Mouse (Mus musculus) G1E (cell line): ENCODE results near the gene Arl14. TPM values are rescaled to one million over a fixed set of nuclear protein-coding genes. Genes with fewer than 3 reads are reported as not detected.

Source experiments
- ATAC-seq: 2 replicates; pipeline ENCODE4 v1.8.0; 2016; ENCODE audit warnings: mild to moderate bottlenecking; ENCODE audit not compliant: insufficient number of reproducible peaks, poor library complexity, low FRiP score, severe bottlenecking; ENCODE audit errors: extremely low read depth
- DNase-seq: peaks from one replicate; pipeline ENCODE4 v3.0.0; 2012; ENCODE audit warnings: low spot score
- H3K27me3 ChIP-seq: 2 replicates; pipeline ENCODE4 v1.6.1; 2012; ENCODE audit warnings: mild to moderate bottlenecking, low read length, inconsistent platforms; ENCODE audit not compliant: insufficient read depth
- H3K36me3 ChIP-seq: replicated peaks from 2 replicates; pipeline ENCODE3; 2012; ENCODE audit warnings: mild to moderate bottlenecking, inconsistent platforms
- H3K4me1 ChIP-seq: 2 replicates; pipeline ENCODE4 v1.6.1; 2012; ENCODE audit warnings: low read depth, low read length, inconsistent platforms, mixed read lengths; ENCODE audit not compliant: insufficient read depth
- H3K4me3 ChIP-seq: 2 replicates; pipeline ENCODE4 v1.5.1; 2012; ENCODE audit warnings: low read depth, mild to moderate bottlenecking, inconsistent platforms, low read length, moderate library complexity, mixed read lengths
- H3K9me3 ChIP-seq: replicated peaks from 2 replicates; pipeline ENCODE4 v1.6.1; 2012; ENCODE audit warnings: inconsistent platforms
- CTCF ChIP-seq: IDR thresholded peaks from 2 replicates; pipeline ENCODE4 v1.5.1; 2012; ENCODE audit warnings: low read depth, low read length, inconsistent platforms, mixed read lengths
- GATA1 ChIP-seq: IDR thresholded peaks from 2 replicates; pipeline ENCODE4 v1.6.1; 2012; ENCODE audit warnings: borderline replicate concordance, low read length, inconsistent platforms, mixed read lengths
- GATA2 ChIP-seq: IDR thresholded peaks from 2 replicates; pipeline ENCODE4 v1.6.1; 2012; ENCODE audit warnings: low read depth, low read length, inconsistent platforms, borderline replicate concordance
- POLR2AphosphoS5 ChIP-seq: IDR thresholded peaks from 2 replicates; pipeline ENCODE4 v1.6.1; 2012; ENCODE audit warnings: low read depth, low read length, inconsistent platforms; ENCODE audit not compliant: insufficient replicate concordance
- TAL1 ChIP-seq: conservative IDR thresholded peaks from 2 replicates; pipeline ENCODE4 v1.6.1; 2012; ENCODE audit warnings: low read depth, low read length, inconsistent platforms, mixed read lengths
- polyA plus RNA-seq: library from polyadenylated mRNA; stranded (reverse); fragments of >175 nt; gene quantifications from 2 replicates; pipeline ENCODE4 v1.2.3, GENCODE M21; 2012
- total RNA-seq, 2 experiments: library from RNA; stranded (forward) in 1 of 2; stranded (reverse) in 1 of 2; fragments of 200-1000 nt in 1 of 2; fragments of >200 nt in 1 of 2; fragmentation: Nextera tagmentation in 1 of 2; gene quantifications; 2 replicates each; pipeline ENCODE4 v1.2.3; 2014 to 2017

The Arl14 gene
- total RNA-seq (2014; fragmentation: Nextera tagmentation) (not detected in 2 replicates), total RNA-seq (2017) (not detected in 2 replicates), polyA plus RNA-seq (not detected in 2 replicates)

DNA sequence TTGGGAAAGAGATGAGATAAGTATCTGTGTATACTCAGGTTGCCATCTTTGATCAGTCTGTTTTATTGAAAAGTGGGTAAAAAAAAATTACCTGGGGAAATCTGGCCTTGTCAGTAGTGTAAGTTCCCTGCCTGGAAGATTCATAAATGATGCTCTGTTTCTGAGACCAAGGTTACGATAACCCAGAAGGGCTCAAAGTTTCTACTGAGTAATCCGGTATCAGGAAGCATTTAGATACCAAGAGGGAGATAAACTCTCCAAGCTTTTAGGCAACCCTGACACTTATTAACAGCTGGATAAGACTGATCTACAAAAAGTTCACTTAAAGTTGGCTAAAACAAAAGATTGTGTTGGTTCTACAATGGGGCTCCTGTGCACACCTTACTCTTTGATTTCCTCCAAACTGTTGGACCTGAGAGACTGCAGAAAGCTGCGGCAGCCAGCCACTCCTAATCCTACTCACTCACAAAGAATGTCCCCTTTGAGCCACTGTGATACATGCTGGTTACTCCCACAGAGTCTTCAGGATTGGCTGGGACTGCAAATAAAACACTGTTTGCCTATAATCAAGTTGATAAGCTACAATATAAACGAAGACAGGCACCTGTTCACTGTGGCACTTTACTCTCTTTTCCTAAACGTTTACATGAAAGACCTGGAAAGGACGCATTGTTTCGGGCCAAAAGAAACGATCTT, at the start of gene Arl14:
Gene Arl14 (plus strand): TSS at position 614 of the 696 bp plus-strand sequence.
- Histone ChIP-seq H3K4me1 (no peaks in the 10 kb centered on the region), H3K27me3 (0 out of 2 replicates have a peak, but pooled peaks cover 2% of the 10 kb centered on the region), H3K36me3 (no peaks in the 10 kb centered on the region), H3K4me3 (no peak within 1 kb of the TSS), H3K9me3 (no peaks in the 10 kb centered on the region)
- DNase-seq (no peak), ATAC-seq (no peak)
- TF ChIP-seq GATA1, result no peak
- no peak for TF ChIP-seq TAL1

GRCm38 (mm10) chr3:69175229-69175628, 47.0 kb upstream of the Arl14 start:
- no peak for ATAC-seq
- Histone ChIP-seq H3K9me3 (no peaks in the 10 kb centered on the region), H3K4me1 (no peaks in the 10 kb centered on the region)

GRCm38 (mm10) chr3:69177168-69177797, 44.9 kb upstream of the Arl14 start:
- no peak for ATAC-seq
- TF ChIP-seq GATA2, result no peak
- no peak for TF ChIP-seq POLR2AphosphoS5
- TF ChIP-seq GATA1, result no peak
- TF ChIP-seq CTCF, result no peak
- TF ChIP-seq TAL1, result no peak
- no peaks in the 10 kb centered on the region for H3K9me3 ChIP-seq
- H3K4me3 ChIP-seq, result no peak overlapping the region
- peaks cover 6% of the 10 kb centered on the region; the same call in 1 of the 2 replicates for H3K27me3 ChIP-seq
- DNase-seq, result no peak
- H3K4me1 ChIP-seq, result no peaks in the 10 kb centered on the region
- H3K36me3 ChIP-seq, result no peaks in the 10 kb centered on the region

More at GRCm38 (mm10) chr3:69175229-69175628, 47.0 kb upstream of the Arl14 start:
- H3K4me3 ChIP-seq, result no peak overlapping the region
- H3K27me3 ChIP-seq, result peaks cover 10% of the 10 kb centered on the region
- TF ChIP-seq CTCF, result no peak
- TF ChIP-seq GATA1, result no peak
- TF ChIP-seq GATA2, result no peak
- no peak for DNase-seq
- H3K36me3 ChIP-seq, result no peaks in the 10 kb centered on the region

GRCm38 (mm10) chr3:69177914-69178313, 44.3 kb upstream of the Arl14 start:
- no peaks in the 10 kb centered on the region for H3K9me3 ChIP-seq
- ATAC-seq (no peak), DNase-seq (no peak)
- H3K4me1 ChIP-seq, result no peaks in the 10 kb centered on the region
- peaks cover 6% of the 10 kb centered on the region; the same call in 1 of the 2 replicates for H3K27me3 ChIP-seq
- H3K4me3 ChIP-seq, result no peak overlapping the region
- no peaks in the 10 kb centered on the region for H3K36me3 ChIP-seq
- TF ChIP-seq GATA1 (no peak), GATA2 (no peak), POLR2AphosphoS5 (no peak), TAL1 (no peak), CTCF (no peak)

DNA sequence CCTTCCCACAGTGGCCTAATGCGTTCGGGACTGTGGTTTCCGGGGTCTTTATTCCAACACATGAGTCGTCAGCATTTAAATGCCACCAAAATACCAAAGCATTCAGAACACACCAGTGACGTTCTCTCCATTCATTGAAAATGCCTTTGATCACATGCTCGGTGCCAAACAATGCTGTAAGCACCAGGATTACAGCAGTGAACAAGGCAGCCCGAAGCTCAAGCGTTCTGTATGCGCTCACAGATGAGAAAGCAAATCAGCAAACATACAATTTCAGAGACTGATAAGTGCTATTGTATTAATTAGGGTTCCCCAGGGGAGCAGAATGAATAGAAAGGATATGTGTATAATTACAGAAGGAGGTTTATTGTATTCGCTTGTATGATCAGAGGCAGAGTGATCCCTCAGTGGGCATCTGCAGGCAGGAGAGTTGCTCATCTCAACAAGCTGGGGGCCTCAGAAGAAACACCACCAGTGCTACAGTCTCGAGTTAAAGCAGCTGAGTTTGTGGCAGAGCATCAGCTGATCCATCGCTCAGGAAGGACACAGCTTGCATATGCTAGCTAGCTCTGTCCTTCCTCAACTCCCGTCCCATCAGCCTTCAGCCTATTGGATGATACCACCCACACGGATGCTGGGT, 43.7 kb upstream of the Arl14 start:
- Histone ChIP-seq H3K27me3 (peaks cover 6% of the 10 kb centered on the region; the same call in 1 of the 2 replicates), H3K4me1 (no peaks in the 10 kb centered on the region), H3K36me3 (no peaks in the 10 kb centered on the region), H3K9me3 (no peaks in the 10 kb centered on the region), H3K4me3 (no peak overlapping the region)
- TF ChIP-seq POLR2AphosphoS5 (no peak), GATA1 (no peak), CTCF (no peak), TAL1 (no peak), GATA2 (no peak)
- no peak for DNase-seq
- no peak for ATAC-seq

DNA sequence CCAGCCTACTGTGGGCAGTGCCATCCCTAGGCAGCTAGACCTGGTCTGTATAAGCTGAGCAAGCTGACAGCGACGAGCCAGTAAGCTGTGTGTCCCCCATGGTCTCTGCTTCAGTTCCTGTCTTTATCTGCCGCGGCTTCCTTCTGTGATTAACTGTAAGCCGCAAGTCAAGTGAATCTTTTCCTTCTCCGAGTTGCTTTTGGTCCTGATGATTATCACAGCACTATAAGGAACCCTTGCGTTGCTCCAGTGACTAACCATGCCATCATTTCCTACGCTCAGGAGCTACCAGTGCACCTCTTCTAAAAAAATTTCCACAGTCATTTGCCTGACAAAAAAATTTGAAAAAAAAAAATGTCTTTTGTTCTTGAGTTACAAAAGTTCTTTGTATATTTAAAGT, 40.7 kb upstream of the Arl14 start:
- Histone ChIP-seq H3K9me3 (no peaks in the 10 kb centered on the region), H3K4me3 (no peak overlapping the region), H3K36me3 (no peaks in the 10 kb centered on the region), H3K4me1 (no peaks in the 10 kb centered on the region), H3K27me3 (peaks cover 14% of the 10 kb centered on the region; the same call in 1 of the 2 replicates)
- ATAC-seq (no peak), DNase-seq (no peak)
- no peak for TF ChIP-seq GATA2
- no peak for TF ChIP-seq GATA1
- TF ChIP-seq TAL1, result no peak
- no peak for TF ChIP-seq CTCF
- TF ChIP-seq POLR2AphosphoS5, result no peak
